Mouse (Mus musculus) CH12.LX (cell line): Measurements from ENCODE around the gene Rpl36al. TPM values are rescaled to one million over a fixed set of nuclear protein-coding genes. Genes with fewer than 3 reads are reported as not detected.
"Not testable (repeated sequence)": the region's sequence is repeated elsewhere in the genome, so short reads cannot be mapped to it uniquely, and the experiment has no call there.

Experiments used
- DNase-seq: peaks from one replicate; pipeline ENCODE4 v3.0.0-alpha.2; 2013; ENCODE audit errors: extremely low read depth
- H3K27ac ChIP-seq: 2 replicates; pipeline ENCODE4 v1.5.1; 2012; ENCODE audit warnings: low read depth, mild to moderate bottlenecking, control low read depth, moderate library complexity; ENCODE audit not compliant: insufficient read depth
- H3K27me3 ChIP-seq: replicated peaks from 2 replicates; pipeline ENCODE3; 2012; ENCODE audit warnings: inconsistent platforms
- H3K36me3 ChIP-seq, 2 experiments: replicated peaks in 1 of 2; 2 replicates each; pipeline versions ENCODE3 to v1.6.1; 2012; ENCODE audit warnings: inconsistent platforms in 1 of 2, low read length in 1 of 2, mild to moderate bottlenecking in 1 of 2, mixed read lengths in 1 of 2, moderate library complexity in 1 of 2; ENCODE audit not compliant: control insufficient read depth in 1 of 2, insufficient read depth in 1 of 2
- H3K4me1 ChIP-seq, 2 experiments: 2 replicates each; pipeline ENCODE4 v1.6.1; 2012; ENCODE audit warnings: inconsistent platforms in 1 of 2, moderate library complexity in 1 of 2; ENCODE audit not compliant: insufficient read depth in 2 of 2, control insufficient read depth in 1 of 2
- H3K4me2 ChIP-seq: 2 replicates; pipeline ENCODE4 v1.6.1; 2012; ENCODE audit warnings: low read depth, mild to moderate bottlenecking, control low read depth; ENCODE audit not compliant: poor library complexity, insufficient read depth, severe bottlenecking
- H3K4me3 ChIP-seq, 3 experiments: fragments of 150-350 bp in 1 of 3; sonication (generic) in 1 of 3; replicated peaks in 1 of 3; 2 replicates each; pipeline versions ENCODE3 to v1.5.1; 2011 to 2012; ENCODE audit warnings: low read depth in 2 of 3, low read length in 2 of 3, mild to moderate bottlenecking in 2 of 3, moderate library complexity in 2 of 3, control low read depth in 1 of 3, improper control_type of control experiment in 1 of 3, inconsistent platforms in 1 of 3, mixed read lengths in 1 of 3; ENCODE audit not compliant: poor library complexity in 1 of 3
- H3K79me2 ChIP-seq: replicated peaks from 2 replicates; pipeline ENCODE4 v1.6.1; 2012; ENCODE audit warnings: mild to moderate bottlenecking, moderate library complexity; ENCODE audit not compliant: control insufficient read depth, poor library complexity, insufficient read depth, severe bottlenecking; ENCODE audit errors: extremely low read depth
- H3K9ac ChIP-seq: 2 replicates; pipeline ENCODE4 v1.6.1; 2012; ENCODE audit warnings: low read depth, mild to moderate bottlenecking, control low read depth, moderate library complexity; ENCODE audit not compliant: insufficient read depth
- H3K9me3 ChIP-seq: replicated peaks from 2 replicates; pipeline ENCODE3; 2012; ENCODE audit warnings: low read length, inconsistent platforms, mixed read lengths
- CHD1 ChIP-seq: IDR thresholded peaks from 2 replicates; pipeline ENCODE4 v1.6.1; 2012; ENCODE audit warnings: low read depth, low read length, improper control_type of control experiment, inconsistent platforms
- IRF4 ChIP-seq: IDR thresholded peaks from 2 replicates; pipeline ENCODE4 v1.6.1; 2014; ENCODE audit warnings: low read depth, mild to moderate bottlenecking, inconsistent platforms, low read length, improper control_type of control experiment
- JUND ChIP-seq: conservative IDR thresholded peaks from 2 replicates; pipeline ENCODE4 v1.6.1; 2011; ENCODE audit warnings: low read depth, low read length, improper control_type of control experiment
- MAZ ChIP-seq: IDR thresholded peaks from 2 replicates; pipeline ENCODE4 v1.6.1; 2012; ENCODE audit warnings: low read depth, mild to moderate bottlenecking, inconsistent platforms, low read length, improper control_type of control experiment, moderate library complexity
- MEF2A ChIP-seq: IDR thresholded peaks from 2 replicates; pipeline ENCODE4 v1.6.1; 2014; ENCODE audit warnings: low read depth, mild to moderate bottlenecking, inconsistent platforms, low read length, improper control_type of control experiment, borderline replicate concordance
- NELFE ChIP-seq: IDR thresholded peaks from 2 replicates; pipeline ENCODE4 v1.6.1; 2011; ENCODE audit warnings: low read depth, low read length, improper control_type of control experiment
- NRF1 ChIP-seq: IDR thresholded peaks from 2 replicates; pipeline ENCODE4 v1.6.1; 2014; ENCODE audit warnings: low read depth, mild to moderate bottlenecking, inconsistent platforms, low read length, improper control_type of control experiment, moderate library complexity
- TBP ChIP-seq: conservative IDR thresholded peaks from 2 replicates; pipeline ENCODE4 v1.6.1; 2011; ENCODE audit warnings: low read depth, low read length, improper control_type of control experiment
- ZKSCAN1 ChIP-seq: IDR thresholded peaks from 2 replicates; pipeline ENCODE4 v1.6.1; 2012; ENCODE audit warnings: low read depth, inconsistent platforms, low read length, improper control_type of control experiment, borderline replicate concordance
- ZNF384 ChIP-seq: IDR thresholded peaks from 2 replicates; pipeline ENCODE4 v1.6.1; 2012; ENCODE audit warnings: low read depth, low read length, improper control_type of control experiment, inconsistent platforms
- dilution Hi-C: fragments of 300-500 bp; cut with MboI; formaldehyde crosslinking; loops from 2 replicates; pipeline ENCODE4 v1.14.3; 2020; ENCODE audit warnings: low sequenced_read_pairs; ENCODE audit not compliant: extremely low pct_unique_long_range_greater_than_20kb, extremely low pct_ligation_motif_present
- in situ Hi-C: fragments of 300-500 bp; cut with MboI; formaldehyde crosslinking; loops from 3 replicates; pipeline ENCODE4 v1.14.3; 2019; ENCODE audit warnings: low sequenced_read_pairs, low pct_ligation_motif_present, low pct_unique_long_range_greater_than_20kb, mixed read lengths
- polyA plus RNA-seq: library from polyadenylated mRNA; unstranded; fragments of >175 nt; gene quantifications from 2 replicates; pipeline ENCODE4 v1.2.1, GENCODE M21; 2012; ENCODE audit warnings: low read depth; ENCODE audit not compliant: insufficient read length
- total RNA-seq, 2 experiments: library from RNA; depleted of rRNA; stranded (reverse); fragments of 300-350 nt in 1 of 2; fragments of >200 nt in 1 of 2; gene quantifications; 2 replicates each; pipeline ENCODE4 v1.2.3; 2012 to 2014

Rpl36al gene
- total and polyA plus RNA-seq, 3 experiments, result 828 to 1,571 (median 1,263) TPM

DNA sequence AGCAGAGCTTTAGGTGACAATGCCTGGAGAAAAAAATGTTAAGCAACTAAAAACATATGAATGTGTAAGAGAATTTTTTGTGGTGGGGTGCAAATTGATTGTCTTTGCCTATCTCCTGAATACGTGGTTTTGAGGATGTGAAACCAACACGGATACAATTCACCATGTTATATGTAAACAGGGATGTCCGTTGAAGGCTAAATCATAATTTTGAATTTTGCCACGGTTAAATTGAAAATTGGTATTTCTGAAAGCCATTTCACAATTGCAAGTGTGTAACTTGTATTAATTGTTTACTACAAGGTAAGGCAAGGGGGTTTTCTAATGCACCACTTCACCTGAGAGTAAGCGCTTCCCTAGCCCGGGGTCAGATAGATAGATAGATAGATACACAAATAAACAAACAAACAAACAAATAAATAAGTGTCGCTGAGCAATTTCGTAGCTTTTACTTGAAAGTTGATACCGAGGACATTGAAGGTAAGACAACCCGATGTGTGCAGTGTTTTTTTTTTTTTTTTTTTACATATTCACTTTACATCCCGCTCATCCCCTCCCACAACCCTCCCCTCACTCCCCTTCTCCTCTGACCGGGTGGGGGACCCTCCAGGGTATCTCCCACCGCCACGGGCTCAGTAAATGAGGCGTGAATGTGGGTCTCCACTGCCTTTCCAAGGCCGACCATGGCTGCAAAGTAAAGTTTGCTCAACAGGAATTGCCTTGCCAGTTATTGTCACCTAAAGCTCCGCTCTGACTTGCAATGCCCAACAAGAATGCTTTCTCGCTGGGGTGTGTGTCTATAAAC is 16.0 kb downstream of the Rpl36al start:
- peaks cover 3 to 11% of the 10 kb centered on the region in 2 experiments for H3K36me3 ChIP-seq
- no peaks in the 10 kb centered on the region for H3K9me3 ChIP-seq
- peaks cover 2% of the 10 kb centered on the region for H3K27me3 ChIP-seq
- TF ChIP-seq ZNF384, result peak; percentile 66; the same call in 1 of the 2 replicates
- 0 out of 2 replicates have a peak, but pooled peaks have one; percentile 24 for TF ChIP-seq MEF2A
- TF ChIP-seq JUND, result no peak
- TF ChIP-seq NRF1, result no peak
- TF ChIP-seq MAZ, result 0 out of 2 replicates have a peak, but pooled peaks have one; percentile 27
- no peak; the same call in 1 of the 2 replicates for TF ChIP-seq CHD1
- TF ChIP-seq IRF4, result peak; percentile 25; the same call in 1 of the 2 replicates
- 0 out of 2 replicates have a peak, but pooled peaks have one; percentile 17 for TF ChIP-seq NELFE
- no peak for TF ChIP-seq ZKSCAN1
- H3K9ac ChIP-seq, result peak overlapping the region; percentile 90
- no peak for DNase-seq
- peaks cover 18% of the 10 kb centered on the region for H3K79me2 ChIP-seq
- peak overlapping the region; percentile 79 for H3K4me2 ChIP-seq
- no peak overlapping the region for H3K27ac ChIP-seq
- peaks cover 3 to 20% of the 10 kb centered on the region in 2 experiments for H3K4me1 ChIP-seq
- peak overlapping the region; percentile 73 to 94 (median 88) for H3K4me3 ChIP-seq
- dilution Hi-C loops (no loop called here), in situ Hi-C loops (no loop called here)

DNA sequence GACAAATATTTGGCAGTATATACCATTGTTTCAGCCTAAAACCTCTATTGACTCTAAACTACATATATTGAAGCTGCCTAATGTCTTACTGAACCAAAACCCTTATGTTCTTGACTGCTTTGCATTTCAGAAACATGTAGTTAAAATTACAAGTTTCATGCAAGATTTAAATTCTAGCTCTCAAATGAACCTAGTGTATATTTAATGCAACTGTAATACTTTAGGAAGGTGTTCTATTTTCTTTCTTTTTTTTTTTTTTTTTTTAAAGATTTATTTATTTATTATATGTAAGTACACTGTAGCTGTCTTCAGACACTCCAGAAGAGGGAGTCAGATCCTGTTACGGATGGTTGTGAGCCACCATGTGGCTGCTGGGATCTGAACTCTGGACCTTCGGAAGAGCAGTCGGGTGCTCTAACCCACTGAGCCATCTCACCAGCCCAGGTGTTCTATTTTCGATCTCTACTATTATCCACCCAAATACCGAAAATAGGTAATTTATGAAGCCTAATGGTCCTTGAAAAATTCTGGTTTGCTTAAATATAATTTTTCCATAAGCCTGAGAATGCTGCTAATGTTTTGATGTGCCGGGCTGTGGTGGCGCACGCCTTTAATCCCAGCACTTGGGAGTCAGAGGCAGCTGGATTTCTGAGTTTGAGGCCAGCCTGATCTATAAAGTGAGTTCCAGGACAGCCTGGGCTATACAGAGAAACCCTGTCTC is 16.9 kb downstream of the Rpl36al start:
- H3K4me3 ChIP-seq, H3K9ac ChIP-seq, H3K27ac ChIP-seq, dilution Hi-C loops, DNase-seq, H3K9me3 ChIP-seq, in situ Hi-C loops, H3K36me3 ChIP-seq, H3K27me3 ChIP-seq: not testable (repeated sequence)
- Histone ChIP-seq H3K79me2 (peaks cover 18% of the 10 kb centered on the region), H3K4me2 (peak overlapping the region; percentile 79), H3K4me1 (peaks cover 3 to 20% of the 10 kb centered on the region in 2 experiments)
- TF ChIP-seq TBP, result 0 out of 2 replicates have a peak, but pooled peaks have one; percentile 61
